Mouse (Mus musculus): Measurements from ENCODE around the gene Tcte2.
"Not testable (repeated sequence)": the region's sequence is repeated elsewhere in the genome, so short reads cannot be mapped to it uniquely, and the experiment has no call there.

Gene Tcte2

GRCm38 (mm10) chr17:13683411-13684174 is 78.0 kb downstream of the Tcte2 start:
- DNase-seq (ENCODE audit: low read depth, low spot score): peak; percentile 99

- DNase-seq (ENCODE audit: low read depth, low spot score): no peak
These were observed 78.6 kb downstream of the Tcte2 start for GRCm38 (mm10) chr17:13683027-13683410.

GRCm38 (mm10) chr17:13682378-13683026 is 79.1 kb downstream of the Tcte2 start:
- peak; percentile 54 for DNase-seq (ENCODE audit: low read depth, low spot score)

- peak; percentile 86 for DNase-seq (ENCODE audit: low read depth, low spot score)
These were observed 79.9 kb downstream of the Tcte2 start for GRCm38 (mm10) chr17:13681686-13682085.

- DNase-seq (ENCODE audit: low read depth, low spot score): no peak
These were observed 80.5 kb downstream of the Tcte2 start for GRCm38 (mm10) chr17:13681126-13681525.

- peak; percentile 57 for DNase-seq (ENCODE audit: low read depth, low spot score)
These were observed 81.3 kb downstream of the Tcte2 start for GRCm38 (mm10) chr17:13680318-13680717.

GRCm38 (mm10) chr17:13679725-13680124 is 81.9 kb downstream of the Tcte2 start:
- no peak for DNase-seq (ENCODE audit: low read depth, low spot score)

- DNase-seq (ENCODE audit: low read depth, low spot score): no peak
These were observed 84.1 kb downstream of the Tcte2 start for GRCm38 (mm10) chr17:13677225-13678148.

- not testable (repeated sequence) for DNase-seq (ENCODE audit: low read depth, low spot score)
These were observed 85.5 kb downstream of the Tcte2 start for GRCm38 (mm10) chr17:13676099-13676498.

GRCm38 (mm10) chr17:13675630-13676029 is 86.0 kb downstream of the Tcte2 start:
- DNase-seq (ENCODE audit: low read depth, low spot score): no peak

GRCm38 (mm10) chr17:13674695-13675306 is 86.8 kb downstream of the Tcte2 start:
- DNase-seq (ENCODE audit: low read depth, low spot score): no peak

- no peak for DNase-seq (ENCODE audit: low read depth, low spot score)
These were observed 89.9 kb downstream of the Tcte2 start for GRCm38 (mm10) chr17:13671732-13672131.

GRCm38 (mm10) chr17:13670227-13670626 is 91.4 kb downstream of the Tcte2 start:
- no peak for DNase-seq (ENCODE audit: low read depth, low spot score)

- DNase-seq (ENCODE audit: low read depth, low spot score): no peak
These were observed 92.4 kb downstream of the Tcte2 start for GRCm38 (mm10) chr17:13669206-13669605.

GRCm38 (mm10) chr17:13668052-13669015 is 93.3 kb downstream of the Tcte2 start:
- DNase-seq (ENCODE audit: low read depth, low spot score): peak; percentile 97

- peak; percentile 87 for DNase-seq (ENCODE audit: low read depth, low spot score)
These were observed 94.6 kb downstream of the Tcte2 start for GRCm38 (mm10) chr17:13667006-13667405.

- DNase-seq (ENCODE audit: low read depth, low spot score): no peak
These were observed 95.9 kb downstream of the Tcte2 start for GRCm38 (mm10) chr17:13665731-13666130.

- no peak for DNase-seq (ENCODE audit: low read depth, low spot score)
These were observed 98.0 kb downstream of the Tcte2 start for GRCm38 (mm10) chr17:13663386-13664166.
